Mouse (Mus musculus) hindbrain, embryonic 11.5 days (tissue): ENCODE results near the gene Gm21190. TPM values are rescaled to one million over a fixed set of nuclear protein-coding genes. Genes with fewer than 3 reads are reported as not detected.
"Not testable (repeated sequence)": the region's sequence is repeated elsewhere in the genome, so short reads cannot be mapped to it uniquely, and the experiment has no call there.

Experiments used
- ATAC-seq: fragments of 200-750 bp; cut with Nextera tagmentation; 2 replicates; pipeline ENCODE4 v1.8.0; 2017; ENCODE audit warnings: mild to moderate bottlenecking, moderate TSS enrichment, moderate library complexity; ENCODE audit not compliant: low FRiP score
- DNase-seq: peaks from one replicate; pipeline ENCODE4 v3.0.0-alpha.2; 2015; ENCODE audit warnings: low spot score
- H3K27ac ChIP-seq: fragments of 300-500 bp; sonication (generic); 2 replicates; pipeline ENCODE4 v1.5.1; 2014; ENCODE audit warnings: mild to moderate bottlenecking, low read depth, low read length
- H3K27me3 ChIP-seq: fragments of 300-500 bp; sonication (generic); 2 replicates; pipeline ENCODE4 v1.6.1; 2014; ENCODE audit warnings: mild to moderate bottlenecking, low read length, moderate library complexity, mixed read lengths; ENCODE audit not compliant: control insufficient read depth, insufficient read depth
- H3K36me3 ChIP-seq: fragments of 300-500 bp; sonication (generic); 2 replicates; pipeline ENCODE4 v1.6.1; 2014; ENCODE audit warnings: mild to moderate bottlenecking, low read length, moderate library complexity, mixed read lengths; ENCODE audit not compliant: control insufficient read depth, insufficient read depth
- H3K4me1 ChIP-seq: fragments of 300-500 bp; sonication (generic); replicated peaks from 2 replicates; pipeline ENCODE4 v1.6.1; 2014; ENCODE audit warnings: low read length, mixed read lengths; ENCODE audit not compliant: control insufficient read depth, insufficient read depth
- H3K4me2 ChIP-seq: fragments of 300-500 bp; sonication (generic); replicated peaks from 2 replicates; pipeline ENCODE4 v1.6.1; 2014; ENCODE audit warnings: mild to moderate bottlenecking, low read depth, low read length
- H3K4me3 ChIP-seq: fragments of 300-500 bp; sonication (generic); 2 replicates; pipeline ENCODE4 v1.5.1; 2014; ENCODE audit warnings: low read depth, low read length
- H3K9ac ChIP-seq: fragments of 300-500 bp; sonication (generic); 2 replicates; pipeline ENCODE4 v1.6.1; 2014; ENCODE audit warnings: low read depth, low read length
- H3K9me3 ChIP-seq: fragments of 300-500 bp; sonication (generic); 2 replicates; pipeline ENCODE4 v1.6.1; 2016; ENCODE audit warnings: low read length; ENCODE audit not compliant: control insufficient read depth
- WGBS: fragments of 180-500 bp; shearing (Covaris S2); extraction: QIAGEN DNeasy Blood & Tissue Kit; methylation state at CpG from one replicate; pipeline ENCODE4 v1.1.7; 2014; 5-methylcytosine and 5-hydroxymethylcytosine counted together
- polyA plus RNA-seq: library from polyadenylated mRNA; unstranded; fragments of >200 nt; fragmentation: Nextera tagmentation; extraction: Ambion mirVana; gene quantifications from 2 replicates; pipeline ENCODE4 v1.2.1, GENCODE M21; 2014

Gm21190 gene
- polyA plus RNA-seq, 1 experiment from 2014 or later: not detected

- Histone ChIP-seq H3K9ac (no peak overlapping the region), H3K27ac (no peak overlapping the region), H3K4me3 (no peak overlapping the region), H3K36me3 (no peaks in the 10 kb centered on the region), H3K27me3 (no peaks in the 10 kb centered on the region), H3K4me1 (no peaks in the 10 kb centered on the region), H3K4me2 (no peak overlapping the region), H3K9me3 (peaks cover 11% of the 10 kb centered on the region)
- DNase-seq (peak; percentile 67), ATAC-seq (peak; percentile 75)
- 49% methylated on average over 16 of the region's 16 CpGs for WGBS
Observed at GRCm38 (mm10) chr5:15506575-15507308, 22.3 kb downstream of the Gm21190 start.

GRCm38 (mm10) chr5:15498774-15499400 lies 30.1 kb downstream of the Gm21190 start:
- ATAC-seq: peak; percentile 93
- H3K4me3 ChIP-seq, H3K27ac ChIP-seq, H3K27me3 ChIP-seq, H3K9me3 ChIP-seq, H3K4me2 ChIP-seq, H3K4me1 ChIP-seq, H3K36me3 ChIP-seq, DNase-seq, H3K9ac ChIP-seq: not testable (repeated sequence)
- WGBS: 34% methylated on average over 5 of the region's 5 CpGs

DNA sequence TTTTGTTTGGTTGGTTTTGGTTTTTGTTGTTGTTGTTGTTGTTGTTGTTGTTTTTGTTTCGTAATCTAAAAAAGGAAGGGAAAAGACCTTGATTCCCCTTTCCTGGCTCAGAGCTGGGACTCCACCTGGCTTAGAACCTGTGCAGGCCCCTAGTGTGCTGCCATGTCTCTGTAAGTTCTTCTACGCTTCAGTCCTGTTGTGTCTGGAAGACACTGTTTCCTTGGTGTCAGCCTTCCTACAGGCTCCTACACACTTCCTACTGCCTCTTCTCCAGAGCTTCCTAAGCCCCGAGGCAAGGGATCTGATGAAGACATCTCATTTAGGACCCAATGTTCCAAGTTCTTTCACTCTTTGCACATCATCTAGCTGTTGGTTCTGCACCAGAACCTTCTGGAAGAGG lies 30.7 kb downstream of the Gm21190 start:
- 75% methylated on average over 3 of the region's 3 CpGs for WGBS
- DNase-seq, H3K27ac ChIP-seq, H3K9me3 ChIP-seq, H3K4me1 ChIP-seq, H3K9ac ChIP-seq, H3K4me2 ChIP-seq, H3K36me3 ChIP-seq, H3K27me3 ChIP-seq, H3K4me3 ChIP-seq: not testable (repeated sequence)
- 0 out of 2 replicates have a peak, but pooled peaks have one; percentile 25 for ATAC-seq

DNA sequence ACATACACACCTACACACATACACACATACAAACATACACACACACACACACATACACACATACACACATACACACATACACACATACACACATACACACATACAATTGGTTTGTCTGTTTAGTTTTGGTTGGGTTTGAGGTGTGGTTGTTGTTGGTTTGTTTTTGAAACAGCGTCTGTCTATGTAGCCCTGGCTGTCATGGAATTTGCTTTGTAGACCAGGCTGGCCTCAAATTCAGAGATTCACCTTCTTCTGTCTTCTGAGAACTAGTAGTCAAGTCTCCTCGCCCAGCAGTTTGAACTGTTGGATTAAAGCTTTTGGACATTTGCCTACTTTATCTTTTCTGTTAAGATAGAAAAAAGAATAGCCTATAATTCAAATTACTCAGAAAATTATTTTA lies 38.1 kb downstream of the Gm21190 start:
- H3K36me3 ChIP-seq, ATAC-seq, H3K27ac ChIP-seq, H3K27me3 ChIP-seq, H3K4me1 ChIP-seq, H3K4me2 ChIP-seq, DNase-seq, H3K4me3 ChIP-seq, H3K9ac ChIP-seq, H3K9me3 ChIP-seq: not testable (repeated sequence)
- 63% methylated on average over 2 of the region's 2 CpGs for WGBS

- WGBS: 86% methylated on average over 5 of the region's 5 CpGs
- Histone ChIP-seq H3K27me3 (no peaks in the 10 kb centered on the region), H3K4me1 (no peaks in the 10 kb centered on the region), H3K4me2 (no peak overlapping the region), H3K4me3 (no peak overlapping the region), H3K27ac (no peak overlapping the region), H3K9me3 (peaks cover 12% of the 10 kb centered on the region), H3K9ac (no peak overlapping the region), H3K36me3 (no peaks in the 10 kb centered on the region)
- DNase-seq: no peak
- ATAC-seq: peak; percentile 84
Observed at GRCm38 (mm10) chr5:15488743-15489142, 40.3 kb downstream of the Gm21190 start.

DNA sequence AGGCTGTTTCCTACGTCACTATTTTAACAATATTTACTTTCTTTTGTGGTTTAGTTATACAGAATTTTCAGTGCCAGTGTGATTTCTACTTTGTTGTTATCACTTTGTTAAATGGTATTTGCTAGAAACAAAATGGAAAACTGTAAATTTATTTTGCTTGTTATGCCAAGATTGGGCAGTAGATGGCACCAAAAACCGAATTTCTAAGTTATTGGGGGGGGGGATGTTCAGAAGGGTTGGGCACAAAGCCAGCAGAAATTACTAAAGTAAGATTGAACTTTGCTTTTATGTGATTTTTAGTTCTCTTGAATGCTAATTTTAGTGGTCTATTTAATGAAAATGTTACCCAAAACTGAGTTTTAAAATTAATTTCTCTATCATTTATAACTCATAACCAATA lies 44.4 kb downstream of the Gm21190 start:
- 28% methylated on average over 2 of the region's 2 CpGs for WGBS
- not testable (repeated sequence) for H3K27me3 ChIP-seq, ATAC-seq, DNase-seq, H3K4me3 ChIP-seq, H3K9ac ChIP-seq, H3K4me2 ChIP-seq, H3K36me3 ChIP-seq, H3K27ac ChIP-seq, H3K4me1 ChIP-seq
- H3K9me3 ChIP-seq: peaks cover 15% of the 10 kb centered on the region

DNA sequence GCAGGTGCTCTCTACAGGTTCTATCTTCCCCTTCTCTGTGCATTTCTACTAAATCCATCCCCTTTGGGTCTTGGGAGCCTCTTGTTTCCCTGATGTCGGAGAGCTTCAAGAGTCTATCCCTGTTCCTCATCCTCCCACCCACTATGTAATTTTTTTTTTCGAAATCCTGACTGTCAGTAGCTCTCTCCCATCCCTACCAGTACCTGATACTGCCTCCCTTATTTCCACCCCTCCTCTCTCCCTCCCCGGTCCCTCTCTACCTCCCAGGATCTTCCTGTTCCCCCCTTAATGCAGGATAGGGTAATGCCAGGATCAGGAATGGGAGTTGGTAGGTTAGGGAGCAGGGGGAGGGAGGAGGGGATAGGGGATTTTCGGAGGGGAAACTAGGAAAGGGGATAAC lies 45.4 kb downstream of the Gm21190 start:
- H3K27me3 ChIP-seq, H3K9ac ChIP-seq, H3K27ac ChIP-seq, H3K4me3 ChIP-seq, ATAC-seq, H3K4me2 ChIP-seq, H3K36me3 ChIP-seq, DNase-seq, H3K4me1 ChIP-seq: not testable (repeated sequence)
- 61% methylated on average over 4 of the region's 4 CpGs for WGBS
- peaks cover 11% of the 10 kb centered on the region for H3K9me3 ChIP-seq

DNA sequence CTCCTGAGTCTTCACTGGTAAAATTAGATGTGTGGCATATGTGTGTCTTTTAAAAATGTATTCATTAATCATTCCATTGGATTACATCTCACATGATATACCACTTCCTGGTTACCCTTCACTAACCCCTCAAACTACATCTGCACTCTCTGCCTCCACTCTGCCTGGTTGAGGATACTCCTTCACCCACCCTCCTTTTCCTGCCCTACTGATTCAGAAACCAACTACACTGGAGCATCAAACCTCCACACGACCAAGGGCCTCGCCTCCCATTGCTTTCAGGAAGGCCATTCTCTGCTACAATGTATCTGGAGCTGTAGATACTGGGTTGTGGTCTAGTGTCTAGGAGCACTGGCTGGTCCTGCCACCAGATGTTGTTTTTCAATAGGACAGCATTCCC lies 46.2 kb downstream of the Gm21190 start:
- not testable (repeated sequence) for H3K27ac ChIP-seq, H3K27me3 ChIP-seq, H3K4me1 ChIP-seq, H3K4me2 ChIP-seq, ATAC-seq, DNase-seq, H3K4me3 ChIP-seq, H3K36me3 ChIP-seq, H3K9ac ChIP-seq
- 63% methylated on average over 2 of the region's 2 CpGs for WGBS
- peaks cover 10% of the 10 kb centered on the region for H3K9me3 ChIP-seq

GRCm38 (mm10) chr5:15476423-15476822 lies 52.6 kb downstream of the Gm21190 start, which contains the start of gene Gm21149:
Gm21149 (minus strand) TSS chr5:15476523.
- not testable (repeated sequence) for DNase-seq, H3K27me3 ChIP-seq, H3K9ac ChIP-seq, H3K4me1 ChIP-seq, H3K4me2 ChIP-seq, H3K36me3 ChIP-seq, H3K9me3 ChIP-seq, ATAC-seq, H3K4me3 ChIP-seq, H3K27ac ChIP-seq
- WGBS: 79% methylated on average over 1 of the region's 1 CpGs
